ENCODE assay signal across 8 mouse cellular contexts in the genomic region with DNA sequence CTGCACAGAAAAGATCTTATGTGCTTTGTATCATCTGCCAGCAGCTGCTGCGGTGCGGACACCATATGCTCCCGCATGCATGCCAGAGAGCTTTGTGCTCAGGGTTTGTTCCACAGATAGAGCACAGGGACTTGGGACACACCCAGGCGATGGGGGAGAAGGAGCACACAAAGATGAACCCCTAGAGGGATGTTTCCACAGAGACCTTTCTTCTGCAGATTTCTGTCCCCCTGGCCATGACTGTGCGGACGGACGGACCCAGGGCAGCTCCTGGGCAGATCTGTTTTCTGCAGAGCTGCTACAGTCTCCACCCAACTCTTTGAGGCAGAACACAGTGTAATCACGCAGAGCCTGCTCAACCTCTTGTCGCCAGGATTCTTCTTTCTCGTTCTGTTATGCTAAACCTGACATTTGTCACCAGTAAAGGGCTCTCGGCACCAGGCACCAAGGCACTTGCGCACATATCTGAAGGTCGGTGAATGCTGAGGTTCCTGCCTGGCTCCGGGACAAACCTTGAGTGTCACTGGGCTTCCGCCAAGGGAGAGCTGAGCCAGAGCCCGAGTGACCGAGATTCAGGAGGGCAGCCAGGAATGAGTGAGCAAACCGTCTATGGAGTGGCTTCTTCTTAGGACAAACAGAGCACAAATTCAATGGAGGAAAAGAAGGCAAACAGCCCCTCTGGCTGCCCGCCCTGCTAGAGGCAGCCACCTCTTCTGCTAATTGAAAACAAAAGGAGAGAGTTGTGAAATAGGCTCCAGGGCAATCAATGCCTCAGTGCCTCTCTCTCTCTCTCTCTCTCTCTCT. TPM values are rescaled to one million over a fixed set of nuclear protein-coding genes. Genes with fewer than 3 reads are reported as not detected.
A peak's percentile ranks its signal among the peaks of the same experiment; 100 is the strongest.
DNase-seq lines count a peak whose midpoint lies in the region; ATAC-seq lines count a peak whose summit lies in the region.

No protein-coding gene starts in this region.

- H3K4me2 ChIP-seq in intestine, embryonic 15.5 days (replicated peaks) = peak overlapping the region; percentile 35
- peak overlapping the region; percentile 42 for H3K4me2 ChIP-seq in stomach, embryonic 15.5 days

- H3K27me3 ChIP-seq in intestine, embryonic 15.5 days (replicated peaks) = no peaks in the 10 kb centered on the region
- no peaks in the 10 kb centered on the region for H3K27me3 ChIP-seq in stomach, embryonic 15.5 days (replicated peaks)

- no peaks in the 10 kb centered on the region for H3K9me3 ChIP-seq in intestine, embryonic 15.5 days
- no peaks in the 10 kb centered on the region for H3K9me3 ChIP-seq in stomach, embryonic 15.5 days

- peak; percentile 95 for DNase-seq in adrenal gland, postnatal 14 days
- DNase-seq in embryo, embryonic 11 days = peak; percentile 49
- DNase-seq in gastrocnemius, postnatal 4 days (ENCODE audit: low spot score in 2 of 2) = peak; percentile 55 to 77
- DNase-seq in left cerebral cortex, postnatal 10 days (ENCODE audit: extremely low spot score in 1 of 2, low spot score in 2 of 2) = peak; percentile 58 to 61

- no peak overlapping the region; the same call in 1 of the 2 replicates for H3K9ac ChIP-seq in intestine, embryonic 15.5 days
- no peak overlapping the region for H3K9ac ChIP-seq in stomach, embryonic 15.5 days

- peak overlapping the region; percentile 48; the same call in 1 of the 2 replicates for H3K27ac ChIP-seq in intestine, embryonic 15.5 days
- H3K27ac ChIP-seq in stomach, embryonic 15.5 days = peak overlapping the region; percentile 82

- no peak overlapping the region for H3K4me3 ChIP-seq in intestine, embryonic 15.5 days (replicated peaks)
- no peak overlapping the region for H3K4me3 ChIP-seq in stomach, embryonic 15.5 days (replicated peaks)

- peak; percentile 46; the same call in 1 of the 2 replicates for ATAC-seq in intestine, embryonic 15.5 days
- peak; percentile 38; the same call in 1 of the 2 replicates for ATAC-seq in megakaryocyte progenitor cell, adult 5-6 weeks (replicated peaks; ENCODE audit: poor library complexity)
- ATAC-seq in stomach, embryonic 15.5 days (ENCODE audit: insufficient read depth, low FRiP score, low read depth) = peak; percentile 40; the same call in 1 of the 2 replicates
- no peak for ATAC-seq in erythroblast, adult 5-6 weeks (replicated peaks; ENCODE audit: low FRiP score, poor library complexity, severe bottlenecking)

- intact Hi-C loops in left cerebral cortex, postnatal 10 days (cut with DNase I) = no loop called here

- H3K36me3 ChIP-seq in intestine, embryonic 15.5 days = no peaks in the 10 kb centered on the region
- H3K36me3 ChIP-seq in stomach, embryonic 15.5 days = no peaks in the 10 kb centered on the region

- H3K4me1 ChIP-seq in intestine, embryonic 15.5 days (replicated peaks) = peaks cover 23% of the 10 kb centered on the region
- peaks cover 17% of the 10 kb centered on the region for H3K4me1 ChIP-seq in stomach, embryonic 15.5 days

- WGBS in intestine, embryonic 15.5 days = 35% methylated on average over 19 of the region's 19 CpGs
- 25% methylated on average over 19 of the region's 19 CpGs for WGBS in stomach, embryonic 15.5 days

RNA-seq across cellular contexts. Expression of a gene that starts 56.2 kb away (rescaled TPM):
- total RNA-seq in adrenal gland, postnatal 14 days (2021) = 51.7 and 63.2 TPM in 2 replicates
- total RNA-seq in gastrocnemius, postnatal 4 days (2021) = 10 to 100 TPM; 11.6 to 13.3 TPM
- polyA plus RNA-seq in intestine, embryonic 15.5 days (2015; fragmentation: Nextera tagmentation; extraction: Ambion mirVana) = 35.4 and 36.3 TPM in 2 replicates
- 10 to 100 TPM; 12.1 to 15.7 TPM for total RNA-seq in left cerebral cortex, postnatal 10 days (2021)
- total RNA-seq in megakaryocyte progenitor cell, adult 5-6 weeks (2015) = 1.8 and 2.6 TPM in 2 replicates
- total RNA-seq in megakaryocyte progenitor cell, adult 5-6 weeks (2017) = 2.5 and 2.6 TPM in 2 replicates
- 36.2 and 39.0 TPM in 2 replicates for polyA plus RNA-seq in stomach, embryonic 15.5 days (2015; fragmentation: Nextera tagmentation; extraction: Ambion mirVana)
- total RNA-seq in erythroblast, adult 5-6 weeks (2015; ENCODE audit: low replicate concordance) = not detected in 2 replicates
- 1.2 and 4.2 TPM in 2 replicates for total RNA-seq in erythroblast, adult 5-6 weeks (2017; ENCODE audit: low replicate concordance)
